Mouse (Mus musculus): ENCODE data around the gene Klk9. TPM values are rescaled to one million over a fixed set of nuclear protein-coding genes. Genes with fewer than 3 reads are reported as not detected.

Gene Klk9
- polyA plus RNA-seq, 1 experiment from 2014 or later = 0.25 TPM

- no peak for ATAC-seq
- Histone ChIP-seq H3K36me3 (ENCODE audit: insufficient read depth, low read length) (no peaks in the 10 kb centered on the region), H3K4me2 (replicated peaks; ENCODE audit: low read depth, low read length) (no peak overlapping the region), H3K9ac (replicated peaks; ENCODE audit: low read depth) (no peak overlapping the region), H3K4me1 (ENCODE audit: insufficient read depth, low read depth, low read length) (no peaks in the 10 kb centered on the region), H3K9me3 (ENCODE audit: low read length) (no peaks in the 10 kb centered on the region), H3K27ac (ENCODE audit: low read length) (no peak overlapping the region), H3K4me3 (ENCODE audit: low read depth, low read length) (no peak overlapping the region), H3K27me3 (replicated peaks; ENCODE audit: insufficient read depth, low read length) (no peaks in the 10 kb centered on the region)
- 73% methylated on average over 4 of the region's 4 CpGs for WGBS
- no peak for DNase-seq (ENCODE audit: low spot score)
- TF ChIP-seq EP300 (IDR thresholded peaks at IDR 0.05) (no peak), CTCF (IDR thresholded peaks at IDR 0.05) (no peak)
These were observed 36.0 kb downstream of the Klk9 start for GRCm38 (mm10) chr7:43827706-43828105.

GRCm38 (mm10) chr7:43829006-43829405 is 37.3 kb downstream of the Klk9 start:
- Histone ChIP-seq H3K27me3 (replicated peaks; ENCODE audit: insufficient read depth, low read length) (no peaks in the 10 kb centered on the region), H3K9me3 (ENCODE audit: low read length) (no peaks in the 10 kb centered on the region), H3K4me1 (ENCODE audit: insufficient read depth, low read depth, low read length) (no peaks in the 10 kb centered on the region), H3K4me2 (replicated peaks; ENCODE audit: low read depth, low read length) (no peak overlapping the region), H3K4me3 (ENCODE audit: low read depth, low read length) (no peak overlapping the region), H3K9ac (replicated peaks; ENCODE audit: low read depth) (no peak overlapping the region), H3K36me3 (ENCODE audit: insufficient read depth, low read length) (no peaks in the 10 kb centered on the region), H3K27ac (ENCODE audit: low read length) (no peak overlapping the region)
- ATAC-seq (no peak), DNase-seq (ENCODE audit: low spot score) (no peak)
- TF ChIP-seq EP300 (IDR thresholded peaks at IDR 0.05) (no peak), CTCF (IDR thresholded peaks at IDR 0.05) (no peak)
- 86% methylated on average over 8 of the region's 8 CpGs for WGBS

GRCm38 (mm10) chr7:43841701-43842100 is 50.0 kb downstream of the Klk9 start, which contains the start of gene Klk5:
Gene Klk5 (plus strand): TSS chr7:43841971.
- Histone ChIP-seq H3K27ac (ENCODE audit: low read length) (no peak within 1 kb of the TSS), H3K9ac (replicated peaks; ENCODE audit: low read depth) (no peak within 1 kb of the TSS), H3K9me3 (ENCODE audit: low read length) (no peaks in the 10 kb centered on the region), H3K4me1 (ENCODE audit: insufficient read depth, low read depth, low read length) (no peaks in the 10 kb centered on the region), H3K4me2 (replicated peaks; ENCODE audit: low read depth, low read length) (no peak within 1 kb of the TSS), H3K36me3 (ENCODE audit: insufficient read depth, low read length) (no peaks in the 10 kb centered on the region), H3K4me3 (ENCODE audit: low read depth, low read length) (no peak within 1 kb of the TSS), H3K27me3 (replicated peaks; ENCODE audit: insufficient read depth, low read length) (no peaks in the 10 kb centered on the region)
- no peak for ATAC-seq
- no peak for DNase-seq (ENCODE audit: low spot score)
- WGBS = 66% methylated on average over 3 of the region's 3 CpGs
- TF ChIP-seq CTCF (IDR thresholded peaks at IDR 0.05) (no peak), EP300 (IDR thresholded peaks at IDR 0.05) (no peak)

GRCm38 (mm10) chr7:43843801-43844200 is 52.1 kb downstream of the Klk9 start:
- H3K9me3 ChIP-seq (ENCODE audit: low read length) = no peaks in the 10 kb centered on the region
- no peaks in the 10 kb centered on the region for H3K4me1 ChIP-seq (ENCODE audit: insufficient read depth, low read depth, low read length)
- TF ChIP-seq EP300 (IDR thresholded peaks at IDR 0.05) = no peak
- no peak for TF ChIP-seq CTCF (IDR thresholded peaks at IDR 0.05)
- DNase-seq (ENCODE audit: low spot score) (no peak), ATAC-seq (no peak)
- no peaks in the 10 kb centered on the region for H3K36me3 ChIP-seq (ENCODE audit: insufficient read depth, low read length)
- no peak overlapping the region for H3K4me3 ChIP-seq (ENCODE audit: low read depth, low read length)
- H3K27me3 ChIP-seq (replicated peaks; ENCODE audit: insufficient read depth, low read length) = no peaks in the 10 kb centered on the region
- H3K27ac ChIP-seq (ENCODE audit: low read length) = no peak overlapping the region
- H3K9ac ChIP-seq (replicated peaks; ENCODE audit: low read depth) = no peak overlapping the region
- H3K4me2 ChIP-seq (replicated peaks; ENCODE audit: low read depth, low read length) = no peak overlapping the region
- WGBS = 83% methylated on average over 4 of the region's 4 CpGs

Other genes with a start within 250 kb of the Klk9 start
- gene Cd33, start 247.5 kb upstream of the Klk9 start, polyA plus RNA-seq (2015; fragmentation: Nextera tagmentation; extraction: Ambion mirVana) = 5.0 and 6.2 TPM in 2 replicates
- gene Zfp658, start 229.6 kb upstream of the Klk9 start, polyA plus RNA-seq (2015; fragmentation: Nextera tagmentation; extraction: Ambion mirVana) = 1.7 and 1.8 TPM in 2 replicates
- 5.7 and 6.0 TPM in 2 replicates for gene Zfp719, start 212.3 kb upstream of the Klk9 start, polyA plus RNA-seq (2015; fragmentation: Nextera tagmentation; extraction: Ambion mirVana)
- gene Zfp819, start 184.7 kb upstream of the Klk9 start, polyA plus RNA-seq (2015; fragmentation: Nextera tagmentation; extraction: Ambion mirVana) = 0.08 and 0.27 TPM in 2 replicates
- 0.07 and 0.08 TPM in 2 replicates for gene Ceacam18, start 157.2 kb upstream of the Klk9 start, polyA plus RNA-seq (2015; fragmentation: Nextera tagmentation; extraction: Ambion mirVana)
- gene Siglece, start 131.7 kb upstream of the Klk9 start, polyA plus RNA-seq (2015; fragmentation: Nextera tagmentation; extraction: Ambion mirVana) = 3.2 and 4.0 TPM in 2 replicates
- gene Ctu1, start 119.9 kb upstream of the Klk9 start, polyA plus RNA-seq (2015; fragmentation: Nextera tagmentation; extraction: Ambion mirVana) = 8.5 and 9.0 TPM in 2 replicates
- 0.31 and 0.39 TPM in 2 replicates for gene Klk14, start 101.5 kb upstream of the Klk9 start, polyA plus RNA-seq (2015; fragmentation: Nextera tagmentation; extraction: Ambion mirVana)
- 4.8 and 6.3 TPM in 2 replicates for gene Klk13, start 79.3 kb upstream of the Klk9 start, polyA plus RNA-seq (2015; fragmentation: Nextera tagmentation; extraction: Ambion mirVana)
- not detected in 2 replicates for gene Klk12, start 23.0 kb upstream of the Klk9 start, polyA plus RNA-seq (2015; fragmentation: Nextera tagmentation; extraction: Ambion mirVana)
- 1.2 and 1.3 TPM in 2 replicates for gene Klk11, start 17.3 kb upstream of the Klk9 start, polyA plus RNA-seq (2015; fragmentation: Nextera tagmentation; extraction: Ambion mirVana)
- 2.6 and 4.2 TPM in 2 replicates for gene Klk10, start 10.9 kb upstream of the Klk9 start, polyA plus RNA-seq (2015; fragmentation: Nextera tagmentation; extraction: Ambion mirVana)
- gene Klk8, start 5.7 kb downstream of the Klk9 start, polyA plus RNA-seq (2015; fragmentation: Nextera tagmentation; extraction: Ambion mirVana) = 41.9 and 47.1 TPM in 2 replicates
- gene Klk7, start 19.4 kb downstream of the Klk9 start, polyA plus RNA-seq (2015; fragmentation: Nextera tagmentation; extraction: Ambion mirVana) = not detected in 2 replicates
- not detected in 2 replicates for gene Klk6, start 32.6 kb downstream of the Klk9 start, polyA plus RNA-seq (2015; fragmentation: Nextera tagmentation; extraction: Ambion mirVana)
- gene Klk5, start 50.1 kb downstream of the Klk9 start, polyA plus RNA-seq (2015; fragmentation: Nextera tagmentation; extraction: Ambion mirVana) = not detected in 2 replicates
- gene Klk4, start 89.3 kb downstream of the Klk9 start, polyA plus RNA-seq (2015; fragmentation: Nextera tagmentation; extraction: Ambion mirVana) = not detected in 2 replicates
- not detected in 2 replicates for gene Klk15, start 141.8 kb downstream of the Klk9 start, polyA plus RNA-seq (2015; fragmentation: Nextera tagmentation; extraction: Ambion mirVana)
- gene Klk1b8, start 158.8 kb downstream of the Klk9 start, polyA plus RNA-seq (2015; fragmentation: Nextera tagmentation; extraction: Ambion mirVana) = not detected in 2 replicates
- gene Klk1b1, start 174.9 kb downstream of the Klk9 start, polyA plus RNA-seq (2015; fragmentation: Nextera tagmentation; extraction: Ambion mirVana) = not detected in 2 replicates
- gene Klk1b9, start 184.2 kb downstream of the Klk9 start, polyA plus RNA-seq (2015; fragmentation: Nextera tagmentation; extraction: Ambion mirVana) = not detected in 2 replicates
- gene Klk1b11, start 204.0 kb downstream of the Klk9 start, polyA plus RNA-seq (2015; fragmentation: Nextera tagmentation; extraction: Ambion mirVana) = not detected in 2 replicates
- gene Klk1b26, start 220.3 kb downstream of the Klk9 start, polyA plus RNA-seq (2015; fragmentation: Nextera tagmentation; extraction: Ambion mirVana) = not detected in 2 replicates

Measured in lung, postnatal 0 days (tissue).